Mouse (Mus musculus) embryonic facial prominence, embryonic 14.5 days (tissue): Measurements from ENCODE around the gene Tex264. TPM values are rescaled to one million over a fixed set of nuclear protein-coding genes. Genes with fewer than 3 reads are reported as not detected.

Experiments
- ATAC-seq: fragments of 200-750 bp; cut with Nextera tagmentation; 2 replicates; pipeline ENCODE4 v1.8.0; 2017; ENCODE audit warnings: low read depth, moderate number of reproducible peaks, moderate TSS enrichment
- DNase-seq: peaks from one replicate; pipeline ENCODE4 v3.0.0-alpha.2; 2015; ENCODE audit warnings: low spot score
- H3K27ac ChIP-seq: fragments of 300-500 bp; sonication (generic); replicated peaks from 2 replicates; pipeline ENCODE4 v1.5.1; 2014; ENCODE audit warnings: low read depth, mild to moderate bottlenecking, low read length, moderate library complexity
- H3K27me3 ChIP-seq: fragments of 300-500 bp; sonication (generic); replicated peaks from 2 replicates; pipeline ENCODE4 v1.6.1; 2014; ENCODE audit warnings: low read length; ENCODE audit not compliant: control insufficient read depth, insufficient read depth
- H3K36me3 ChIP-seq: fragments of 300-500 bp; sonication (generic); 2 replicates; pipeline ENCODE4 v1.6.1; 2014; ENCODE audit warnings: low read length, mixed read lengths; ENCODE audit not compliant: control insufficient read depth, insufficient read depth
- H3K4me1 ChIP-seq: fragments of 300-500 bp; sonication (generic); 2 replicates; pipeline ENCODE4 v1.6.1; 2014; ENCODE audit warnings: antibody characterized with exemption, low read length; ENCODE audit not compliant: control insufficient read depth, insufficient read depth
- H3K4me2 ChIP-seq: fragments of 300-500 bp; sonication (generic); 2 replicates; pipeline ENCODE4 v1.6.1; 2014; ENCODE audit warnings: low read depth, mild to moderate bottlenecking, low read length, moderate library complexity, mixed read lengths
- H3K4me3 ChIP-seq: fragments of 300-500 bp; sonication (generic); 2 replicates; pipeline ENCODE4 v1.5.1; 2014; ENCODE audit warnings: low read depth, mild to moderate bottlenecking, low read length
- H3K9ac ChIP-seq: fragments of 300-500 bp; sonication (generic); 2 replicates; pipeline ENCODE4 v1.6.1; 2014; ENCODE audit warnings: low read depth, mild to moderate bottlenecking, low read length, moderate library complexity, mixed read lengths
- H3K9me3 ChIP-seq: fragments of 300-500 bp; sonication (generic); 2 replicates; pipeline ENCODE4 v1.6.1; 2016; ENCODE audit warnings: low read length; ENCODE audit not compliant: control insufficient read depth
- WGBS: fragments of 180-500 bp; shearing (Covaris S2); extraction: QIAGEN DNeasy Blood & Tissue Kit; methylation state at CpG from one replicate; pipeline ENCODE4 v1.1.7; 2014; 5-methylcytosine and 5-hydroxymethylcytosine counted together
- polyA plus RNA-seq: library from polyadenylated mRNA; unstranded; fragments of >200 nt; fragmentation: Nextera tagmentation; extraction: Ambion mirVana; gene quantifications from 2 replicates; pipeline ENCODE4 v1.2.1, GENCODE M21; 2014

The Tex264 gene
- polyA plus RNA-seq, 1 experiment from 2014 or later = 59.0 TPM

DNA sequence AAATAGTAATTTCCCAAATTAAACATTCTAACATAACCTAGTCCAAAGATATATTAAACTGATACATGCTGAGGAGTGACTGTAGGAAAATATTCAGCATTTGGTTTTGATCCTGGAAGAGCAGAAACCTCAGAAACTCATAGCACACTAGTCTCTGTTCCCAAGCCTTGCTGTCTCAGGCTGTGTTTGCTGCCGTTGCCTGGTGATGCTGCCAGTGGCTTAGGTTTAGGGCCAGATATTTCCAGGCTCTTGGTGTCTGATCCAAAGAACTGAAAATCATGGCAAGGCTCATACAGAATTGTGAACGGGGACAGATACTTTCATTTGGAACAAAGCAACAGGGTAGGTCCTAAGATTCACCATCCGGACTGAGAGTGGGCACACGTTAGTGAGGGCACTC, 75.0 kb downstream of the Tex264 start:
- Histone ChIP-seq H3K4me2 (no peak overlapping the region), H3K4me3 (no peak overlapping the region), H3K9ac (no peak overlapping the region), H3K27me3 (no peaks in the 10 kb centered on the region), H3K9me3 (no peaks in the 10 kb centered on the region), H3K4me1 (no peaks in the 10 kb centered on the region), H3K36me3 (no peaks in the 10 kb centered on the region), H3K27ac (no peak overlapping the region)
- ATAC-seq (no peak), DNase-seq (no peak)
- 84% methylated on average over 4 of the region's 4 CpGs for WGBS

Other genes with a start within 250 kb of the Tex264 start
- gene Acy1, start 247.6 kb downstream of the Tex264 start, polyA plus RNA-seq = 37.9 and 45.1 TPM in 2 replicates
- 21.5 and 30.3 TPM in 2 replicates for gene Abhd14b, start 238.5 kb downstream of the Tex264 start, polyA plus RNA-seq
- gene Abhd14a, start 238.2 kb downstream of the Tex264 start, polyA plus RNA-seq = 60.9 and 66.1 TPM in 2 replicates
- gene Pcbp4, start 232.6 kb downstream of the Tex264 start, polyA plus RNA-seq = 90.2 and 101 TPM in 2 replicates
- gene Gpr62, start 220.0 kb downstream of the Tex264 start, polyA plus RNA-seq = 0.36 and 0.60 TPM in 2 replicates
- gene Rrp9, start 210.0 kb downstream of the Tex264 start, polyA plus RNA-seq = 35.0 and 43.5 TPM in 2 replicates
- 5.5 and 6.2 TPM in 2 replicates for gene Parp3, start 209.0 kb downstream of the Tex264 start, polyA plus RNA-seq
- gene Iqcf1, start 186.0 kb downstream of the Tex264 start, polyA plus RNA-seq = not detected in 2 replicates
- not detected in 2 replicates for gene Iqcf5, start 171.4 kb downstream of the Tex264 start, polyA plus RNA-seq
- gene Iqcf3, start 124.3 kb downstream of the Tex264 start, polyA plus RNA-seq = not detected in 2 replicates
- not detected in 2 replicates for gene Iqcf4, start 114.9 kb downstream of the Tex264 start, polyA plus RNA-seq
- gene Iqcf6, start 59.3 kb downstream of the Tex264 start, polyA plus RNA-seq = not detected in 2 replicates
- 0.08 and 0.16 TPM in 2 replicates for gene Grm2, start 29.8 kb downstream of the Tex264 start, polyA plus RNA-seq
- 3.2 and 4.3 TPM in 2 replicates for gene Rad54l2, start 103.3 kb upstream of the Tex264 start, polyA plus RNA-seq
- 15.8 and 17.7 TPM in 2 replicates for gene Dcaf1, start 135.9 kb upstream of the Tex264 start, polyA plus RNA-seq
- gene Rbm15b, start 201.5 kb upstream of the Tex264 start, polyA plus RNA-seq = 16.6 and 17.2 TPM in 2 replicates
- 275 and 308 TPM in 2 replicates for gene Manf, start 206.1 kb upstream of the Tex264 start, polyA plus RNA-seq